Mouse (Mus musculus) left cerebral cortex, postnatal 14 days (tissue): ENCODE results near the gene Lcp2. TPM values are rescaled to one million over a fixed set of nuclear protein-coding genes. Genes with fewer than 3 reads are reported as not detected.

Source experiments
- DNase-seq, 2 experiments: peaks; one replicate each; pipeline ENCODE4 v3.0.0; 2021 to 2022; ENCODE audit warnings: low spot score in 2 of 2, mixed read lengths in 1 of 2
- intact Hi-C: fragments of 180-260 bp; cut with DNase I; formaldehyde crosslinking; loops from one replicate; pipeline ENCODE4 v1.15.1; 2025
- total RNA-seq, 2 experiments: library from RNA; stranded (reverse); gene quantifications; 2 replicates each; pipeline ENCODE4 v1.2.3; 2021

Gene Lcp2
- total RNA-seq, 2 experiments from 2014 or later = 4.6 TPM

- DNase-seq = no peak
- intact Hi-C loops = no loop called here
Observed at GRCm38 (mm10) chr11:34035909-34036658, 10.6 kb upstream of the Lcp2 start.

- intact Hi-C loops = no loop called here
- DNase-seq = peak in 1 of 2 experiments; percentile 13
Observed at GRCm38 (mm10) chr11:34040061-34040460, 6.7 kb upstream of the Lcp2 start.

GRCm38 (mm10) chr11:34042808-34043207 is 3.9 kb upstream of the Lcp2 start:
- DNase-seq = no peak

GRCm38 (mm10) chr11:34047542-34047937 is 820 bp downstream of the Lcp2 start:
- DNase-seq = no peak
- intact Hi-C loops = no loop called here

More at GRCm38 (mm10) chr11:34042808-34043207, 3.9 kb upstream of the Lcp2 start:
- intact Hi-C loops = no loop called here

DNA sequence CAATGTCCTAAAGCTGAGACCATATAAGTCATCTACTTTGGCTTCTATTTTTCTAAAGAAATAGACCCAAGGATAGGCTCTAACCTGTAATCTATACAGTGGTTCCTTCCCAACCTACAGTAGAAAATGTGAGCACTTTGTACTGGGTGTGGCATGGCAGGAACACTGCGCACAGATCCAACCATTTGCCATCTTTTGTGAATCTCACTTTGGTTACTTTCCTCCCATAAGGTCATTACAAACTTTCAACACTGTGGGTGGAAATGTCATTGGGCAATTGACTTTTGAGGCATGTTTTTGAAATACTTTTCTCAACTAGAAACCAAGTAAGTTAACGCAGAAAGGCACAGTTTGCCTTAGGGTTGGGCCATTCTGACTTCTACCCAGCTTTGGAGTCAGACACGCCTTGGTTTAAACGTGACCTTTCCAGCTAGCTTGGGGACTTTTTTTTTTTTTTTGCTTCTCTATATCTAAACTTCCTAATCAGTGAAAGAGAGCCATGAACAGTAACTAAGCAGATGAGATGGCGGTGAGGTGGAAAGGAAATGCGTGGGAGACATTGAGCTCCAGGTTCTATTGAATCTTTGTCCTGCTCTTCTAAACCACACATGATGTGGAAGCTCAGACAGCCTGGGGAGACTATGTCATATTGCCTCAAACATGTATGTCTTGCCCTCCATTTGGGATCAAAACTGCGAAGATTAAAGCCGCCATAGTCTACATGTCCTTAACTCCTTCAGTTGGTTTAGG is 1.8 kb downstream of the Lcp2 start:
- intact Hi-C loops = no loop called here
- no peak for DNase-seq

- DNase-seq = no peak
- intact Hi-C loops = no loop called here
Observed at GRCm38 (mm10) chr11:34049125-34049379, 2.3 kb downstream of the Lcp2 start.

GRCm38 (mm10) chr11:34050063-34050462 is 3.3 kb downstream of the Lcp2 start:
- intact Hi-C loops = no loop called here
- DNase-seq = no peak

DNA sequence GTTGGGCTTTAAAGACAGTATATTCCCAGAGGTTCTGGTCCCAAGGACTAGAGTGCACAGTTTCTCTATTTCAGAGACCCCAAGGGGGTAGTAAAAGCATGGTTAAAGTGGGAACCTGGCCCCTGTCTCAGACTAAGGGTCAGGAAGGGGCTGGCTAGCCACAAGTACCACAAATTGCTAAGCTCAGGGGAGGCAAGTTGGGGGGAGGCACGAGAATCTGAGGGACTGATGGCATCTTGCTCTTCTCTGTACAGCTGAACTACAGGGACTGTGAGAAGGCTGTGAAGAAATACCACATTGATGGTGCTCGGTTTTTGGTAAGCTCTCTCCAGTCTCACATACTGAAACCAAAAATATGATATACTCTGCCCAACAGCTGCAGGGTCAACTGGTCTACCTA is 3.9 kb downstream of the Lcp2 start:
- intact Hi-C loops = no loop called here
- DNase-seq = no peak

- intact Hi-C loops = no loop called here
- DNase-seq = no peak
Observed at GRCm38 (mm10) chr11:34053031-34053818, 6.5 kb downstream of the Lcp2 start.

DNA sequence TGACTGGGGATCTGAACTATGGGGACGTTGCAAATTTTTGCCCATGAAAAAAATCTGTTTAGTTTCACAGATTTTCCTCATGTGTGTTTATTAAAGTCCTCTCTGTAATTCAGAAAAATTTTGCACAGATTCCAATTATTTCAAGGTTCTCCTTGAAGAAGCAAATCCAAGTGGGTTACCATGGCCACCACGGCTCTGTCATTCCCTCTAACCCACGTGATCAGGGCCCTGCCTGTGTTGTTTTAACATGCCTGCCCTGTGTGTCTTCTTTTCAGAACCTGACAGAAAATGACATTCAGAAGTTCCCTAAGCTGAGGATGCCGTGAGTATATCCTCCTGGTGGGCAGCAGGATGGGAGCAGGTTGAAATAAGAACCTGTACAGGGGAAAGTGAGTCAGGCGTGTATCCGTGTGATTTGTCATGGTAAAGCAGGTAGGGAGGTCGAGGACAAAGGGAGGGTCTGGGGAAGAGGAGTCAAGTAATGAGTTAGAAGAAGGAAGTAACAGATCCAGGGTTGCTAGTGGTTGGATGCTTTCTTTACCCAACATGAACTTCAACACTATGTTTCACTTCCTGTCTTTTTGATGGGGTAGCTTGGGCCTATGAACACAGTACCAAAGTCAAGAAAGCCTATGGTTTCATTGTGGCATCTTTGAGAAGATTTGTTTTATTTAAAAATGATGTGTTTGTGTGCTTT is 7.5 kb downstream of the Lcp2 start:
- peak; percentile 30 to 61 for DNase-seq
- intact Hi-C loops = no loop called here

DNA sequence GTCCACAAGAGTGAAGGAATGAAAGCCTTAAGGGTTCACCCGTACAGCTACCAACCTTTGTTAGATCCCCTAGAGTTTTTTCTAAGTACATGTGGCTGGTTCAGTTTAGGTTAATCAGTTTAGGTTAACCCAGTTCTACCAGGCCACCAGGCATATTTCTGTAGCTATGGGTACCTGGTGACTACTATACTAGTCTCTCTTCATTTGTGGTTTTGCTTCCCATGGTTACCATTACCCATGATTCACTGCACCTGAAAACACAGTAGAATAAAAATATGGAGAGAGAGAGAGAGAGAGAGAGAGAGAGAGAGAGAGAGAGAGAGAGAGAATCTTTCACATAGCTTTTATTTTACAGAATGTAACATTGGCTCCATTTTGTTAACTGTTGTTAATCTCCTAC is 10.0 kb downstream of the Lcp2 start:
- intact Hi-C loops = no loop called here
- no peak for DNase-seq

DNA sequence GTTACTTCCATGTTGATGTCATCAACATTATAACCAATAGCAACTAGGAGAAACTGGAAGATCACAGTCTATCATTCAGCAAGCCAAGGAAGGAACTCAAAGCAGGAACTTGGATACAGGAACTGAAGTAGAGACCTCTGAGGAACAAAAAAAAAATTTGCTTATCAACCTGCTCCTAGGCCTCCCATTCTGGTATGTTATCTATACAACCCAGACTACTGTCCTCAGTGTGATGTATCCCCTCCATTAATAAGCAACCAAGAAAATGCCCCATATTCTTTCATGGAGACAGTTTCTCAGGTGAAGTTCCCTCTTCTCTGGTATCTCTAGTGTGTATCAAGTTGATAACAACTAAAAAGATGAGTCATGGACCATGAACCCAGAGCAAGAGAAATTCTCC is 11.6 kb downstream of the Lcp2 start:
- intact Hi-C loops = no loop called here

DNA sequence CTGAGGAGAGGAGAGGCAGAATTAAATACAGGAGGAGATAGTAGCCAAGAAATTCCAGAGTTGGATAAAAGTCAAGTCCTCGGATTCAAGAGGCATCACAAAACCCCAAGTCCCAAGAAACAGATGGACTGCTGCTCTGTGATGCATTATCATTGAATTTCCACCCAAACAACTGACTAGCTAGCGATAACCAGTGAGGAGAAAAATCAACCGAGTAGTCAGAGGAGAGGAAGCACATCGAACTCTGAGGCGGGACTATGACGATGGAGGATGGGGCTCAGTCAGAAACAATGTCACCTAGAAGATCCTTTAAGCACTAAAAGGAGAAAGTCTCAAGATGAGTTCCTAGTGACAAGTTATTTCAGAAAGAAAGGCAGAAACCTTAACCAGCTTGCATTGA is 12.2 kb downstream of the Lcp2 start:
- no peak for DNase-seq
- intact Hi-C loops = no loop called here

More for the DNA sequence above, 11.6 kb downstream of the Lcp2 start:
- DNase-seq = no peak

DNA sequence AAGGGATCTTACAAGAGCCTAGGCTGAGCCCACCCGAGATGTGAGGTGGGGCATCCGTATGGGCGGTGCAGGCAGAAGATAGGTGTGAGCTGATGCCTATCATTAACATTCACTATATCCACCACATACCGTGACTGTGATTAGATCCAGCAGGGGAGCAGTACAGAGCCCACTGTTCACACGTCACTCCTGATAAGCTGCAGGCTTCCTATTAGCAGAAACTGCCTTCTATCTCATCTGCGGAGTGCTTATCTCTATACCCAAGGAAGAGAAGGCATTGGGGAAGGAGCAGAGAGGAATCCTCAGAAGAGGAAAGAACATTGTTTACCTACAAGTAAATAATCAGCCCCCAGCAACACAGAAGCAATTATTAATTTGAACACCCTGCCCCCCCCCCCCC is 15.0 kb downstream of the Lcp2 start:
- intact Hi-C loops = no loop called here
- DNase-seq = no peak

GRCm38 (mm10) chr11:34063257-34063656 is 16.5 kb downstream of the Lcp2 start:
- no peak for DNase-seq
- intact Hi-C loops = no loop called here

DNA sequence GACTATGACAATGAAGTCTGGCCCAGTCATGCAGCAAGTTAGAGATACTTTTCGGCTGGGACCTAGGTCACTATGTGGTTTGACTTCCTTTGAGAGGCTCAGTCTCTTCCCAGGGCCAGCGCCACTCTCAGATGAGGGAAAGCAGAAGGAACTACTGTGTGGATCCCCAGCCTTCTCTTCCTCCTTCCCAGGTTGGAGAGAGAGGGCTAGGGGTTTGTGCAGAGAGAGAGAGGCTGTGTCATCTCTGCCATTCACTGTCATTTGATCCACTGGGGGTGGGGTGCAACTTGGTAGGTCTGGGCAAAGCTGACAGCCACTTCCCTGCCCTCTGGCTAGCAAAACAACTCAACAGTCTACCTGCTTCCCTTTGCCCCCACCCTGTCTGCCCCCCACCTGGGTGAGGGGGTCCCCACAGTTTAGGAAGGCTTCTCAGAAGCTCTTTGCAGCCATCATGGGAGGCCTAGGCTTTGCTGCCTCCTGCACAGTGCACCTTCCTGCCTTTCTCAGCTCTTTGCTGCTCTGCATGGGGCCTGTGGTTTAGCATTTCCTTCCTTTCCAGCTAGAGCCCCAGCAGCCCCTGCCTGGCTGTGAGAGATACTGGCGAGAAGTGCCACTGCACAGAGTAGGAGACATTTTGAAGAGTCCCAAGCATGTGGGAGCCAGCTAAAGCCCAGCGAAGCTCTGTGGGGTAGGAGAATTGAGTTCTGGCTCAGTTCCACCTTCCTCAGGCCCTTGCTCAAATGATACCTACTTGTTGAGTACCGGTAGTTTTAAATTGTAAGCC is 17.2 kb downstream of the Lcp2 start:
- peak in 1 of 2 experiments; percentile 10 for DNase-seq
- intact Hi-C loops = no loop called here

GRCm38 (mm10) chr11:34070596-34070995 is 23.9 kb downstream of the Lcp2 start:
- no peak for DNase-seq
- intact Hi-C loops = no loop called here

- peak in 1 of 2 experiments; percentile 8 for DNase-seq
- intact Hi-C loops = loop anchor here (2.0 kb wide), 1 partner anchor 70 kb away; no protein-coding TSS in a partner anchor
Observed at GRCm38 (mm10) chr11:34072309-34072708, 25.6 kb downstream of the Lcp2 start.

DNA sequence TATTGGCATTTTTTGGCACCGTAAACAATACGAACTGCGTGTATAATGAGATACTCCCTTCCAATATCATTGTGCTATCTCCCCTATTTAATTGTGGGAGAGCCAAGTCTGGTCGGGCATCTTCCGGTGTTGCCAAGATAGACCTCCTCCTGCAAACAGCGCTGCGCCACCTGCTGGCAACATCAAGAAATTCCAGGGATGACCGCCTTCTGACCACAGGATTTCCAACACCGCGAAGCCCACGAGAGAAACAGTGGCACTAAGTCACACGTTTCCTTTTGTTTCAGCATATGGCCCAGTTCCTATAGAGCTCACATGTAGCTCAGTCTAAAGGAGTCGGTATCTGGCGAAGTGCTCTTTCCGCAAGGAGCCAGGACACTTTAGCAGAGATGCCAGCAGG is 27.1 kb downstream of the Lcp2 start:
- intact Hi-C loops = loop anchor here (2.0 kb wide), 1 partner anchor 71 kb away; no protein-coding TSS in a partner anchor
- peak; percentile 52 to 62 for DNase-seq
